Mouse (Mus musculus) forebrain, embryonic 12.5 days (tissue): ENCODE data around the gene Ap4b1. TPM values are rescaled to one million over a fixed set of nuclear protein-coding genes. Genes with fewer than 3 reads are reported as not detected.
"Not testable (repeated sequence)": the region's sequence is repeated elsewhere in the genome, so short reads cannot be mapped to it uniquely, and the experiment has no call there.

ENCODE experiments used
- ATAC-seq: fragments of 200-750 bp; cut with Nextera tagmentation; 2 replicates; pipeline ENCODE4 v1.8.0; 2017; ENCODE audit warnings: moderate TSS enrichment; ENCODE audit not compliant: low FRiP score
- H3K27ac ChIP-seq: fragments of 300-500 bp; sonication (generic); 2 replicates; pipeline ENCODE4 v1.5.1; 2016; ENCODE audit warnings: mild to moderate bottlenecking
- H3K27me3 ChIP-seq: fragments of 300-500 bp; sonication (generic); 2 replicates; pipeline ENCODE4 v1.6.1; 2016; ENCODE audit warnings: mild to moderate bottlenecking
- H3K36me3 ChIP-seq: fragments of 300-500 bp; sonication (generic); replicated peaks from 2 replicates; pipeline ENCODE4 v1.6.1; 2016; ENCODE audit warnings: mild to moderate bottlenecking
- H3K4me1 ChIP-seq: fragments of 300-500 bp; sonication (generic); 2 replicates; pipeline ENCODE4 v1.6.1; 2016
- H3K4me2 ChIP-seq: fragments of 300-500 bp; sonication (generic); 2 replicates; pipeline ENCODE4 v1.6.1; 2016; ENCODE audit warnings: mild to moderate bottlenecking, moderate library complexity
- H3K4me3 ChIP-seq: fragments of 300-500 bp; sonication (generic); replicated peaks from 2 replicates; pipeline ENCODE4 v1.5.1; 2016; ENCODE audit warnings: mild to moderate bottlenecking
- H3K9ac ChIP-seq: fragments of 300-500 bp; sonication (generic); 2 replicates; pipeline ENCODE4 v1.6.1; 2016; ENCODE audit warnings: mild to moderate bottlenecking
- H3K9me3 ChIP-seq: fragments of 300-500 bp; sonication (generic); 2 replicates; pipeline ENCODE4 v1.6.1; 2016
- WGBS: fragments of 180-500 bp; shearing (Covaris S2); methylation state at CpG from one replicate; pipeline ENCODE4 v1.1.7; 2016; 5-methylcytosine and 5-hydroxymethylcytosine counted together
- polyA plus RNA-seq: library from polyadenylated mRNA; unstranded; fragments of >200 nt; fragmentation: Nextera tagmentation; extraction: Ambion mirVana; gene quantifications from 2 replicates; pipeline ENCODE4 v1.2.1, GENCODE M21; 2016

Gene Ap4b1
- polyA plus RNA-seq, 1 experiment from 2014 or later, result 23.9 TPM

- H3K9me3 ChIP-seq, result no peaks in the 10 kb centered on the region
- no peak for ATAC-seq
- no peak overlapping the region for H3K9ac ChIP-seq
- H3K36me3 ChIP-seq, result peaks cover 43% of the 10 kb centered on the region
- 90% methylated on average over 1 of the region's 1 CpGs for WGBS
- no peak overlapping the region for H3K27ac ChIP-seq
- no peak overlapping the region for H3K4me3 ChIP-seq
- no peaks in the 10 kb centered on the region for H3K27me3 ChIP-seq
- no peak overlapping the region for H3K4me2 ChIP-seq
- peaks cover 17% of the 10 kb centered on the region for H3K4me1 ChIP-seq
Observed at GRCm38 (mm10) chr3:103805671-103806070, 3.6 kb upstream of the Ap4b1 start.

- peak overlapping the region; percentile 75 for H3K4me2 ChIP-seq
- peak overlapping the region; percentile 87 for H3K27ac ChIP-seq
- H3K9ac ChIP-seq, result peak overlapping the region; percentile 65
- H3K36me3 ChIP-seq, result peaks cover 16% of the 10 kb centered on the region
- 2% methylated on average over 14 of the region's 14 CpGs for WGBS
- H3K4me3 ChIP-seq, result peak overlapping the region; percentile 80
- no peaks in the 10 kb centered on the region for H3K9me3 ChIP-seq
- H3K27me3 ChIP-seq, result no peaks in the 10 kb centered on the region
- peak; percentile 49 for ATAC-seq
- H3K4me1 ChIP-seq, result peaks cover 17% of the 10 kb centered on the region
Observed at GRCm38 (mm10) chr3:103809799-103810150, 455 bp downstream of the Ap4b1 start.

- peaks cover 21% of the 10 kb centered on the region for H3K36me3 ChIP-seq
- ATAC-seq, result no peak
- H3K4me3 ChIP-seq, result no peak overlapping the region
- 88% methylated on average over 6 of the region's 6 CpGs for WGBS
- H3K27me3 ChIP-seq, result no peaks in the 10 kb centered on the region
- no peaks in the 10 kb centered on the region for H3K9me3 ChIP-seq
- no peak overlapping the region for H3K9ac ChIP-seq
- peaks cover 17% of the 10 kb centered on the region for H3K4me1 ChIP-seq
- H3K4me2 ChIP-seq, result no peak overlapping the region
- H3K27ac ChIP-seq, result no peak overlapping the region
Observed at GRCm38 (mm10) chr3:103810967-103811366, 1.6 kb downstream of the Ap4b1 start.

- no peak for ATAC-seq
- no peak overlapping the region for H3K4me3 ChIP-seq
- no peak overlapping the region for H3K4me2 ChIP-seq
- H3K9me3 ChIP-seq, result no peaks in the 10 kb centered on the region
- no peaks in the 10 kb centered on the region for H3K4me1 ChIP-seq
- H3K27me3 ChIP-seq, result no peaks in the 10 kb centered on the region
- H3K9ac ChIP-seq, result no peak overlapping the region
- H3K27ac ChIP-seq, result no peak overlapping the region
- H3K36me3 ChIP-seq, result peaks cover 6% of the 10 kb centered on the region; the same call in 1 of the 2 replicates
Observed at GRCm38 (mm10) chr3:103827548-103827947, 18.2 kb downstream of the Ap4b1 start.

GRCm38 (mm10) chr3:103829036-103829435 is 19.7 kb downstream of the Ap4b1 start:
- no peak overlapping the region for H3K9ac ChIP-seq
- no peak overlapping the region for H3K4me2 ChIP-seq
- H3K27me3 ChIP-seq, result no peaks in the 10 kb centered on the region
- H3K9me3 ChIP-seq, result no peaks in the 10 kb centered on the region
- H3K4me3 ChIP-seq, result no peak overlapping the region
- no peaks in the 10 kb centered on the region for H3K4me1 ChIP-seq
- 92% methylated on average over 3 of the region's 3 CpGs for WGBS
- H3K27ac ChIP-seq, result no peak overlapping the region
- ATAC-seq, result no peak
- H3K36me3 ChIP-seq, result no peaks in the 10 kb centered on the region

- not testable (repeated sequence) for H3K4me2 ChIP-seq, ATAC-seq, H3K4me3 ChIP-seq, H3K9ac ChIP-seq, H3K9me3 ChIP-seq, H3K27me3 ChIP-seq, H3K27ac ChIP-seq, H3K36me3 ChIP-seq, H3K4me1 ChIP-seq
- 63% methylated on average over 1 of the region's 1 CpGs for WGBS
Observed at GRCm38 (mm10) chr3:103830681-103831080, 21.4 kb downstream of the Ap4b1 start.

GRCm38 (mm10) chr3:103831146-103831545 is 21.8 kb downstream of the Ap4b1 start:
- no peak overlapping the region for H3K4me3 ChIP-seq
- H3K4me1 ChIP-seq, result no peaks in the 10 kb centered on the region
- H3K9me3 ChIP-seq, result no peaks in the 10 kb centered on the region
- WGBS, result 83% methylated on average over 7 of the region's 7 CpGs
- no peak overlapping the region for H3K27ac ChIP-seq
- no peak for ATAC-seq
- H3K9ac ChIP-seq, result no peak overlapping the region
- no peaks in the 10 kb centered on the region for H3K36me3 ChIP-seq
- no peak overlapping the region for H3K4me2 ChIP-seq
- H3K27me3 ChIP-seq, result no peaks in the 10 kb centered on the region

- Histone ChIP-seq H3K4me3 (no peak within 1 kb of the TSS), H3K4me1 (no peaks in the 10 kb centered on the region), H3K27me3 (no peaks in the 10 kb centered on the region), H3K9ac (no peak within 1 kb of the TSS), H3K4me2 (no peak within 1 kb of the TSS), H3K9me3 (no peaks in the 10 kb centered on the region), H3K36me3 (no peaks in the 10 kb centered on the region), H3K27ac (no peak within 1 kb of the TSS)
- no peak for ATAC-seq
Observed at GRCm38 (mm10) chr3:103832426-103832825, 23.1 kb downstream of the Ap4b1 start, which contains the start of gene Bcl2l15. Bcl2l15 (plus strand) TSS chr3:103832601.

GRCm38 (mm10) chr3:103834001-103834400 is 24.7 kb downstream of the Ap4b1 start:
- Histone ChIP-seq H3K4me3 (no peak overlapping the region), H3K4me1 (no peaks in the 10 kb centered on the region), H3K4me2 (no peak overlapping the region), H3K27ac (no peak overlapping the region), H3K9me3 (no peaks in the 10 kb centered on the region), H3K36me3 (no peaks in the 10 kb centered on the region), H3K9ac (no peak overlapping the region), H3K27me3 (no peaks in the 10 kb centered on the region)
- no peak for ATAC-seq
- 87% methylated on average over 2 of the region's 2 CpGs for WGBS

GRCm38 (mm10) chr3:103835272-103835950 is 26.1 kb downstream of the Ap4b1 start:
- H3K27ac ChIP-seq, result no peak overlapping the region

GRCm38 (mm10) chr3:103835951-103836310 is 26.6 kb downstream of the Ap4b1 start:
- no peak for ATAC-seq
- Histone ChIP-seq H3K4me3 (no peak overlapping the region), H3K27me3 (no peaks in the 10 kb centered on the region)

More at GRCm38 (mm10) chr3:103835272-103835950, 26.1 kb downstream of the Ap4b1 start:
- 82% methylated on average over 6 of the region's 6 CpGs for WGBS
- H3K27me3 ChIP-seq, result no peaks in the 10 kb centered on the region
- no peak overlapping the region for H3K4me2 ChIP-seq
- no peak for ATAC-seq
- no peak overlapping the region for H3K4me3 ChIP-seq
- H3K9me3 ChIP-seq, result no peaks in the 10 kb centered on the region
- H3K36me3 ChIP-seq, result no peaks in the 10 kb centered on the region
- no peaks in the 10 kb centered on the region for H3K4me1 ChIP-seq
- H3K9ac ChIP-seq, result no peak overlapping the region

GRCm38 (mm10) chr3:103836453-103836852 is 27.1 kb downstream of the Ap4b1 start:
- no peak for ATAC-seq

More at GRCm38 (mm10) chr3:103835951-103836310, 26.6 kb downstream of the Ap4b1 start:
- WGBS, result 81% methylated on average over 10 of the region's 10 CpGs
- H3K9ac ChIP-seq, result no peak overlapping the region
- H3K27ac ChIP-seq, result no peak overlapping the region
- H3K4me2 ChIP-seq, result no peak overlapping the region
- no peaks in the 10 kb centered on the region for H3K4me1 ChIP-seq
- no peaks in the 10 kb centered on the region for H3K36me3 ChIP-seq
- H3K9me3 ChIP-seq, result no peaks in the 10 kb centered on the region

GRCm38 (mm10) chr3:103839711-103840110 is 30.4 kb downstream of the Ap4b1 start:
- Histone ChIP-seq H3K36me3 (no peaks in the 10 kb centered on the region), H3K27ac (no peak overlapping the region), H3K4me2 (no peak overlapping the region), H3K9ac (no peak overlapping the region), H3K27me3 (no peaks in the 10 kb centered on the region), H3K9me3 (no peaks in the 10 kb centered on the region), H3K4me1 (no peaks in the 10 kb centered on the region), H3K4me3 (no peak overlapping the region)
- 92% methylated on average over 6 of the region's 6 CpGs for WGBS
- no peak for ATAC-seq

More at GRCm38 (mm10) chr3:103836453-103836852, 27.1 kb downstream of the Ap4b1 start:
- no peaks in the 10 kb centered on the region for H3K27me3 ChIP-seq
- no peak overlapping the region for H3K9ac ChIP-seq
- 94% methylated on average over 5 of the region's 5 CpGs for WGBS
- H3K4me3 ChIP-seq, result no peak overlapping the region
- no peak overlapping the region for H3K27ac ChIP-seq
- H3K4me1 ChIP-seq, result no peaks in the 10 kb centered on the region
- no peak overlapping the region for H3K4me2 ChIP-seq
- no peaks in the 10 kb centered on the region for H3K9me3 ChIP-seq
- no peaks in the 10 kb centered on the region for H3K36me3 ChIP-seq
